Mouse (Mus musculus): ENCODE measurements around the gene Drd3. TPM values are rescaled to one million over a fixed set of nuclear protein-coding genes. Genes with fewer than 3 reads are reported as not detected.

Gene Drd3
- not detected for polyA plus RNA-seq (2015; fragmentation: Illumina TruSeq; extraction: RNeasy Lipid Tissue Mini Kit (QIAGEN cat#74804); ENCODE audit: insufficient read depth, low replicate concordance)

GRCm38 (mm10) chr16:43753751-43754150 is at the start of gene Drd3:
Drd3 (plus strand) TSS chr16:43754026.

Other genes with a start within 250 kb of the Drd3 start
- gene Tigit, start 89.9 kb upstream of the Drd3 start, polyA plus RNA-seq (2015; fragmentation: Illumina TruSeq; extraction: RNeasy Lipid Tissue Mini Kit (QIAGEN cat#74804); ENCODE audit: insufficient read depth, low replicate concordance) = 9.5 TPM
- gene Ccdc191, start 135.8 kb downstream of the Drd3 start, polyA plus RNA-seq (2015; fragmentation: Illumina TruSeq; extraction: RNeasy Lipid Tissue Mini Kit (QIAGEN cat#74804); ENCODE audit: insufficient read depth, low replicate concordance) = 9.1 TPM
- gene Qtrt2, start 172.8 kb downstream of the Drd3 start, polyA plus RNA-seq (2015; fragmentation: Illumina TruSeq; extraction: RNeasy Lipid Tissue Mini Kit (QIAGEN cat#74804); ENCODE audit: insufficient read depth, low replicate concordance) = 38.2 TPM
- gene Zdhhc23, start 225.8 kb downstream of the Drd3 start, polyA plus RNA-seq (2015; fragmentation: Illumina TruSeq; extraction: RNeasy Lipid Tissue Mini Kit (QIAGEN cat#74804); ENCODE audit: insufficient read depth, low replicate concordance) = 10.8 TPM